In genomic region chr15:28025447-28026166, GRCm38 (mm10) we compare ENCODE assay signal across 8 mouse cellular contexts. TPM values are rescaled to one million over a fixed set of nuclear protein-coding genes. Genes with fewer than 3 reads are reported as not detected.
DNase-seq lines count a peak whose midpoint lies in the region; ATAC-seq lines count a peak whose summit lies in the region.

TSS of gene Trio (minus strand) at chr15:28025848.

- ATAC-seq in midbrain, embryonic 11.5 days (ENCODE audit: low FRiP score): peak; percentile 95

- intact Hi-C loops in left cerebral cortex, postnatal 4 days (cut with DNase I): loop anchor here (5.0 to 10.0 kb wide), 2 partner anchors 108 to 129 kb away; no protein-coding TSS in a partner anchor

- H3K4me3 ChIP-seq in embryonic facial prominence, embryonic 10.5 days: peak within 1 kb of the TSS; percentile 85
- peak within 1 kb of the TSS; percentile 68 for H3K4me3 ChIP-seq in midbrain, embryonic 11.5 days (ENCODE audit: low read depth, low read length)

- peak within 1 kb of the TSS; percentile 97 for H3K9ac ChIP-seq in midbrain, embryonic 11.5 days (ENCODE audit: low read length)

- H3K4me2 ChIP-seq in midbrain, embryonic 11.5 days: peak within 1 kb of the TSS; percentile 90

- 6% methylated on average over 94 of the region's 94 CpGs for WGBS in embryonic facial prominence, embryonic 10.5 days
- whole genome bisulfite sequencing in midbrain, embryonic 11.5 days: 0% methylated on average over 83 of the region's 94 CpGs

- DNase-seq in adrenal gland, postnatal 10 days: peak; percentile 99
- peak; percentile 99 for DNase-seq in embryonic facial prominence, embryonic 10.5 days (ENCODE audit: low spot score)
- peak; percentile 100 for DNase-seq in heart, adult 11 months
- peak; percentile 98 for DNase-seq in kidney, adult 11 months
- DNase-seq in left cerebral cortex, postnatal 4 days: peak; percentile 98
- DNase-seq in midbrain, embryonic 11.5 days (ENCODE audit: low spot score, missing footprints): peak; percentile 100
- peak; percentile 99 for DNase-seq in right cerebral cortex, postnatal 4 days
- DNase-seq in yolk sac, embryonic 10.5 days (ENCODE audit: low spot score): peak; percentile 98

- H3K4me1 ChIP-seq in embryonic facial prominence, embryonic 10.5 days: peaks cover 42% of the 10 kb centered on the region
- H3K4me1 ChIP-seq in midbrain, embryonic 11.5 days (ENCODE audit: control insufficient read depth, insufficient read depth, low read length): peaks cover 19% of the 10 kb centered on the region

- peak within 1 kb of the TSS; percentile 96 for H3K27ac ChIP-seq in embryonic facial prominence, embryonic 10.5 days (replicated peaks)
- H3K27ac ChIP-seq in midbrain, embryonic 11.5 days (ENCODE audit: low read depth, low read length): peak within 1 kb of the TSS; percentile 91

- no peaks in the 10 kb centered on the region for H3K36me3 ChIP-seq in embryonic facial prominence, embryonic 10.5 days (replicated peaks)
- H3K36me3 ChIP-seq in midbrain, embryonic 11.5 days (ENCODE audit: control insufficient read depth, insufficient read depth, low read length): no peaks in the 10 kb centered on the region

- H3K9me3 ChIP-seq in embryonic facial prominence, embryonic 10.5 days: no peaks in the 10 kb centered on the region
- no peaks in the 10 kb centered on the region for H3K9me3 ChIP-seq in midbrain, embryonic 11.5 days (ENCODE audit: control insufficient read depth, low read length)

- H3K27me3 ChIP-seq in embryonic facial prominence, embryonic 10.5 days (replicated peaks; ENCODE audit: low read depth, poor library complexity, severe bottlenecking): peaks cover 11% of the 10 kb centered on the region; the same call in 1 of the 2 replicates
- peaks cover 2% of the 10 kb centered on the region; the same call in 1 of the 2 replicates for H3K27me3 ChIP-seq in midbrain, embryonic 11.5 days (ENCODE audit: control insufficient read depth, insufficient read depth, low read length)

RNA-seq across cellular contexts. Expression of gene Trio, which starts in this region (rescaled TPM):
- total RNA-seq in adrenal gland, postnatal 10 days (2021): 10 to 100 TPM; 49.8 to 81.3 TPM
- 24.8 and 28.8 TPM in 2 replicates for polyA plus RNA-seq in embryonic facial prominence, embryonic 10.5 days (2016; fragmentation: Nextera tagmentation; extraction: Ambion mirVana)
- 100 to 1,000 TPM; 278 to 290 TPM for total RNA-seq in left cerebral cortex, postnatal 4 days (2021)
- polyA plus RNA-seq in midbrain, embryonic 11.5 days (2014; fragmentation: Nextera tagmentation; extraction: Ambion mirVana): 32.5 and 36.2 TPM in 2 replicates

Comparison
In these comparisons a context has a peak if more than half of its experiments do, and no peak if none do; other contexts are left out.
1. Peak in every context shown above with its lines: DNase-seq, ATAC-seq, H3K4me3 ChIP-seq and H3K27ac ChIP-seq.